Mouse (Mus musculus) kidney, embryonic 14.5 days (tissue): ENCODE results near the gene Xxylt1. TPM values are rescaled to one million over a fixed set of nuclear protein-coding genes. Genes with fewer than 3 reads are reported as not detected.

ENCODE experiments used
- ATAC-seq: fragments of 200-750 bp; cut with Nextera tagmentation; 2 replicates; pipeline ENCODE4 v1.8.0; 2017; ENCODE audit warnings: moderate number of reproducible peaks, mild to moderate bottlenecking, moderate TSS enrichment, moderate library complexity; ENCODE audit not compliant: low FRiP score, low TSS enrichment
- H3K27ac ChIP-seq: fragments of 300-500 bp; sonication (generic); 2 replicates; pipeline ENCODE4 v1.5.1; 2014; ENCODE audit warnings: low read depth, mild to moderate bottlenecking, low read length, moderate library complexity, mixed read lengths
- H3K27me3 ChIP-seq: fragments of 300-500 bp; sonication (generic); 2 replicates; pipeline ENCODE4 v1.6.1; 2014; ENCODE audit warnings: mild to moderate bottlenecking, low read length; ENCODE audit not compliant: control insufficient read depth, insufficient read depth
- H3K36me3 ChIP-seq: fragments of 300-500 bp; sonication (generic); 2 replicates; pipeline ENCODE4 v1.6.1; 2014; ENCODE audit warnings: low read length, mixed read lengths; ENCODE audit not compliant: control insufficient read depth, insufficient read depth
- H3K4me1 ChIP-seq: fragments of 300-500 bp; sonication (generic); 2 replicates; pipeline ENCODE4 v1.6.1; 2014; ENCODE audit warnings: low read length, mixed read lengths; ENCODE audit not compliant: control insufficient read depth, insufficient read depth
- H3K4me2 ChIP-seq: fragments of 300-500 bp; sonication (generic); replicated peaks from 2 replicates; pipeline ENCODE4 v1.6.1; 2014; ENCODE audit warnings: low read depth, mild to moderate bottlenecking, low read length
- H3K4me3 ChIP-seq: fragments of 300-500 bp; sonication (generic); 2 replicates; pipeline ENCODE4 v1.5.1; 2014; ENCODE audit warnings: mild to moderate bottlenecking, low read length
- H3K9ac ChIP-seq: fragments of 300-500 bp; sonication (generic); 2 replicates; pipeline ENCODE4 v1.6.1; 2014; ENCODE audit warnings: low read depth, mild to moderate bottlenecking, low read length, moderate library complexity
- H3K9me3 ChIP-seq: fragments of 300-500 bp; sonication (generic); 2 replicates; pipeline ENCODE4 v1.6.1; 2016; ENCODE audit warnings: low read length; ENCODE audit not compliant: control insufficient read depth
- WGBS: fragments of 180-500 bp; shearing (Covaris S2); extraction: QIAGEN DNeasy Blood & Tissue Kit; methylation state at CpG from one replicate; pipeline ENCODE4 v1.1.7; 2014; 5-methylcytosine and 5-hydroxymethylcytosine counted together
- polyA plus RNA-seq: library from polyadenylated mRNA; unstranded; fragments of >200 nt; fragmentation: Nextera tagmentation; extraction: Ambion mirVana; gene quantifications from 2 replicates; pipeline ENCODE4 v1.2.1, GENCODE M21; 2014

Gene Xxylt1
- polyA plus RNA-seq, 1 experiment from 2014 or later, result 28.6 TPM

DNA sequence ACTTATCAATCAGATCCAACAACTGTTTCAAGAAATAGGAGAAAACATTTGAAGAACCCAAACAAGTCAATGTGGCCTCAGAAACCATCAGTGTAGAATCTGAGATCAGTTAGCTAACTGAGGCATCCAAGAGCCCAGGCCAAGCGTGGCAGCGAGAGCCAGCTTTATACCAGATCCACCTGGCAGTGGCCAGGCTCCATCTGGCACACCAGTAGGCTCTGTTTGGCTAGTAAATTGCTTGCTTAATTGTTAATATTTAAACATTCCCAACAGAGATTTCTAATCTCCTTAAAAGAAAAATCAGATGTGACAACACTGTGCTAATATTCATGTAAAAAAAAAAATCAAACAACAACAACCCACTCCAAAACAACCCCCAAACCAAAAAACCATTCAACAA, 83.2 kb downstream of the Xxylt1 start:
- Histone ChIP-seq H3K36me3 (no peaks in the 10 kb centered on the region), H3K4me2 (no peak overlapping the region), H3K27me3 (no peaks in the 10 kb centered on the region), H3K4me3 (no peak overlapping the region), H3K4me1 (peaks cover 3% of the 10 kb centered on the region), H3K9ac (no peak overlapping the region), H3K9me3 (peaks cover 4% of the 10 kb centered on the region; the same call in 1 of the 2 replicates), H3K27ac (no peak overlapping the region)
- no peak for ATAC-seq
- WGBS, result 98% methylated on average over 2 of the region's 2 CpGs

DNA sequence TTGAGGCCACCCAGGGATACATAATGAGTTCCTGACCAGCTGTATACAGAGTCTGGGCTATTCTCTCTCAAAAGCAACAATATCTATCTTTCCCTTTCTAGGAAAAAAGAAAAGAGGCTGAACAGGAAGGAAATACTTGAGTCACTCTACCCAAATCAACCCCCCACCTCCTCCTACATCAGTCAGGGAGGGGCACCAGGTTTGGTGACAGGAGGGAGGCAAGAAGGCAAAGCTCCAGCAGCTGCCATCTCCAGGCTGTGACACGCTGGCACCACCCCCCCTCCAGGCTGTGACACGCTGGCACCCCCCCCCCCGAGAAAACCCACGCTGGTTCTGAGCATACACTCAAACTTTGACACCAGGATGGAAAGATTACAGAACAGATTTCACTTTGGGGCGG, 85.8 kb downstream of the Xxylt1 start:
- H3K9ac ChIP-seq, result no peak overlapping the region
- ATAC-seq, result no peak
- WGBS, result 78% methylated on average over 5 of the region's 5 CpGs
- no peaks in the 10 kb centered on the region for H3K36me3 ChIP-seq
- no peak overlapping the region for H3K4me2 ChIP-seq
- no peak overlapping the region for H3K4me3 ChIP-seq
- H3K27ac ChIP-seq, result no peak overlapping the region
- no peaks in the 10 kb centered on the region for H3K27me3 ChIP-seq
- no peaks in the 10 kb centered on the region for H3K4me1 ChIP-seq
- no peaks in the 10 kb centered on the region for H3K9me3 ChIP-seq

DNA sequence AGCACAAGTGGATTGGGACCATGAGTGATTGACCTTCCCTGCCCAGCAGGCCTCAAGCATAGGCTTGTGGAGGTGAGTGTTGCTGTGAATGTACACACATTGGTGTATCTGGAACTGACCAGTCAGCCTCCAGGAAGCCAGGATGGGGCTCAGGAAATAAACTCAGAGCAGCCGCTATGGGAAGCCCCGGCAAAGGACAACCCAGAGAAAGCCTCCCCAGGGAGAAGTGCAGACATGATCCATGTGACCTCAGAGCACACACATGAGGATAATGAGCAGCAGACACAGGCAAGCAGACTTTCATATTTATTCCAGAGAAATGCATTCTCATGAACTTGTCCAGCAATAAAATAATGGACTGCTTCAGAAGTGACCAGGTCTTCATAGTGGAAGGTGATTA, 86.4 kb downstream of the Xxylt1 start:
- WGBS, result 73% methylated on average over 2 of the region's 2 CpGs
- H3K9me3 ChIP-seq, result no peaks in the 10 kb centered on the region
- H3K27me3 ChIP-seq, result no peaks in the 10 kb centered on the region
- no peak overlapping the region for H3K9ac ChIP-seq
- no peaks in the 10 kb centered on the region for H3K36me3 ChIP-seq
- H3K4me2 ChIP-seq, result no peak overlapping the region
- no peak overlapping the region for H3K4me3 ChIP-seq
- H3K27ac ChIP-seq, result no peak overlapping the region
- H3K4me1 ChIP-seq, result no peaks in the 10 kb centered on the region
- no peak for ATAC-seq

DNA sequence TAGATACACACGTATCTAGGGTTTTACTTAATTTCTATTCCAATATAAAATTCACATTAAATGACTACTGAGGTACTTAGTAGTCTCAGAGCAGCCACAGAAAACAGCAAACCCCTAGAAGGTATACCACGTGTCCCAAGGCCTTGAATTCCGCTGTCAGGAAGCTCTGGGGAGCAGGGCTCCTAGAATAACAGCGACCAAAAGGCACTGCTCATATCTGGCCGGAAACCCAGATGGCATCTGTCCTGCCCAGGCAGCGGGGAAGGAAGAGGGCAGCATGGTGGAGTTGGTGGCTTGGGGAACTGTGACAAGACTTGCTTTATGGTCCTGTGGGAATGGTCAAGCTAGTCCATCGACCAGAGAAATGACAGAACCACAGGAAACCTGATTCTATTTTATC, 86.9 kb downstream of the Xxylt1 start:
- Histone ChIP-seq H3K27ac (no peak overlapping the region), H3K36me3 (no peaks in the 10 kb centered on the region), H3K9me3 (no peaks in the 10 kb centered on the region), H3K4me1 (no peaks in the 10 kb centered on the region), H3K4me2 (no peak overlapping the region), H3K4me3 (no peak overlapping the region), H3K9ac (no peak overlapping the region), H3K27me3 (no peaks in the 10 kb centered on the region)
- no peak for ATAC-seq
- 65% methylated on average over 7 of the region's 7 CpGs for WGBS

DNA sequence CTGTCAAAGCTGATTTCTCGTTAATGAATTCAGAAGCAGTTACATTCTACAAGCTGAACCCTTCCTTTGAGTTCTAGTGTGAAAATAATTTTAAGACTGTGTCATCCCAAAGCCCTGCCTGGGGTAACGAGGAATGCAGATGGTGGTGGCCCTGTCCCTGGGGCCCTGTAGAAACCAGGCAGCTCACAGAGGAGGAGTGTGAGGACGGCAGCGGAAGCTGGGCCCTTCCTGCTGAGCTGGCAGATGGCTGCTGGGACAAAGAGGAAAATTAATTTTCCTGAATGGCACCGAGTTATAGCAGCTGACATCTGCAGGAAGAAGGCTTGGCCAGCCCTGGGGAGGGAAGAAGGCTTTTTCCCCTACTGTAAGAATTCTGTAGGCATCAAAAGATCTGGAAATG, 88.7 kb downstream of the Xxylt1 start:
- Histone ChIP-seq H3K4me3 (no peak overlapping the region), H3K9ac (no peak overlapping the region), H3K4me1 (no peaks in the 10 kb centered on the region), H3K36me3 (no peaks in the 10 kb centered on the region), H3K27ac (no peak overlapping the region), H3K4me2 (no peak overlapping the region), H3K9me3 (no peaks in the 10 kb centered on the region), H3K27me3 (no peaks in the 10 kb centered on the region)
- ATAC-seq, result no peak
- 59% methylated on average over 5 of the region's 5 CpGs for WGBS

DNA sequence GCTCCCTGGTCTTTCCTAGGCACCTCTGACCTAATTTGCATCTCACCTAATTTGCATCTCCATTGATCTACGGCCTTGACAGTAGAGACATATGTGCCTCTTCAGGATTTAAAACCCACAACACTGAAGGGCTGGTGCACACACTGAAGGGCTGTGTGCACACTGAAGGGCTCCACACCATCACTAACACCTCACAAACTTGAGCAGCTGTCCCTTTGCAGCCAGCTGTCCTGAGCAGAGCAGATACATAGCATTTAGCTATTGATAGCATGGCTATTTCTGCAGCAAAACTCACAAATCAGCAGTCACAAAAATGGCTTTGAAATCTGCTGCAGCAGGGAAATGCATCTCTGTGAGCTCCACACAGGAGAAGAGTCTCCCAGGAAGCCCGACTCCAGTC, 90.6 kb downstream of the Xxylt1 start:
- H3K4me2 ChIP-seq, result no peak overlapping the region
- H3K27me3 ChIP-seq, result no peaks in the 10 kb centered on the region
- no peak overlapping the region for H3K27ac ChIP-seq
- ATAC-seq, result no peak
- 0 out of 2 replicates have a peak, but pooled peaks cover 3% of the 10 kb centered on the region for H3K4me1 ChIP-seq
- 50% methylated on average over 2 of the region's 2 CpGs for WGBS
- H3K9me3 ChIP-seq, result no peaks in the 10 kb centered on the region
- H3K4me3 ChIP-seq, result no peak overlapping the region
- no peak overlapping the region for H3K9ac ChIP-seq
- H3K36me3 ChIP-seq, result no peaks in the 10 kb centered on the region

DNA sequence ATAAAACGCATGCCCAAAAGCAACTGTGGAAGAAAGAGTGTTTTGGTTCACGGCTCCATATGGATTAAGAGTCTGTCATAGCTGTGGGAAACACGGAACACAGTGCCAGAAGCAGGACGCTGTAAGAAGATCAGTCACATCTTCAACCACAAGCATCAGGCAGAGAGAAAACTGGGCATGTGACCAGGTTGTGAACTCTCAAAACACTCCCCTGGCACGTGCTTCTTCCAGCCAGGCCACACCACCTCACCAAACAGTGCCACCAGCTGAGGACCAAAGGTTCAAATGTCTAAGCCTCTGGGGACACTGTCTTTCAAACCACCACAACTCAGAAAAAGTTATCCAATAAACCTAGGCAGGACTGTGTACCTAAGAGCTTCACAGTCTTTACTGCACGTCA, 93.0 kb downstream of the Xxylt1 start:
- no peak overlapping the region for H3K27ac ChIP-seq
- WGBS, result 82% methylated on average over 6 of the region's 6 CpGs
- no peak overlapping the region for H3K9ac ChIP-seq
- no peak overlapping the region for H3K4me2 ChIP-seq
- H3K9me3 ChIP-seq, result no peaks in the 10 kb centered on the region
- H3K4me3 ChIP-seq, result no peak overlapping the region
- H3K4me1 ChIP-seq, result peaks cover 20% of the 10 kb centered on the region; the same call in 1 of the 2 replicates
- no peaks in the 10 kb centered on the region for H3K27me3 ChIP-seq
- ATAC-seq, result no peak
- H3K36me3 ChIP-seq, result no peaks in the 10 kb centered on the region

DNA sequence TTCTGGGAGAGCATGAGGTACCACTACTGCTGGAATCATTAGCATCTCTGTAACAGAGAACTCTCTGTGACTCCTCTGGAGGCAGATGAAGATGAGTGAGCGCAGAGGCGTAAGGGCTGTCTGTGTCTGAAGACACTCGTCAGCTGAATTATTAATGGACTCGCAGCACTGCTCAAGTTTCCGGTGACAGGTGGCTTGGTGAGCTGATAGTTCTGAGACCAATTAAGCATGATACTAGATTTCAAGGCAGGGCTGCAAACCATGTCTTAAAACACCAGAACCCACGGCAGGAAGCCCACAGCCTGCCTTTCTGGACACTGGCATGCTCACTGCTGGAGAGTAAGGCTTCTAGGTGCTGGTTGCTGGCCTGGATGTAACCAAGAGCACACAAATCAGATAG, 93.5 kb downstream of the Xxylt1 start:
- Histone ChIP-seq H3K27ac (no peak overlapping the region), H3K9me3 (no peaks in the 10 kb centered on the region), H3K27me3 (no peaks in the 10 kb centered on the region), H3K4me2 (no peak overlapping the region), H3K4me3 (no peak overlapping the region), H3K4me1 (peaks cover 20% of the 10 kb centered on the region; the same call in 1 of the 2 replicates), H3K9ac (no peak overlapping the region), H3K36me3 (no peaks in the 10 kb centered on the region)
- WGBS, result 48% methylated on average over 6 of the region's 6 CpGs
- ATAC-seq, result no peak

DNA sequence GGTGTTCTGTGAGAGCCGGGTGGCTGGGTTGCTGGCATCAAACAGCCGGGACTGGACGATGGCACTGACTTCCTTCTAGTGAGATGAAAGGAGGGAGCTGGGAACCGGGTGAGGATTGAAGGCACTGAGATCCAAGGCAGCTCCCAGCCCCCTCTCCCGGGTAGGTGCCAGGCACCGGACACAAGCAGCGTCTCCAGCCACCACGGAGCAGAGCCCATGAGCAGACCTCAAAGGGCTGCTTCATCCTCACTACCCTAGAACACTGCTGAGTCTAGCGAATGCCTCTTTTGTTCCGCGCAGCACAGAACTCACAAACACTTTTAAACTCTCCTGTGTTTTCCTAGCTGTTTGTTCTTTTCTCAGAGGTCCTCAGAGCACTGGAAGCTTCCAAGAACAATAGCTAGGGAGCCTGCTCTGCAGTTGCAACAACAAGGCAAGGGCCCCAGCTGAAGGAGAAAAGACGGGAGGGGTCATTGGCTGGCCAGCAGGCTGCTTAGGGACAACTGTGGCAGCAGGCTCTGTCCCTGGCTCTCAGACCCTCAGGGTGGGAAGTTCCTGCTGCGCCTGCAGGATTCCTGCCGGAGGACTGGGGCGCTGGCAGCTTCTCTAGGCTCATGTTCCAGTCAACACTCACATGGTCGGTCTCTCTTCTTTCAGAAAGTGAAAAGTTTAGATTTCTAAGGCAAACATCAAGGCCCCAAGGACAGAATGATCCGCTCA, 96.2 kb downstream of the Xxylt1 start:
- Histone ChIP-seq H3K27ac (peak overlapping the region; percentile 55; the same call in 1 of the 2 replicates), H3K36me3 (no peaks in the 10 kb centered on the region), H3K27me3 (no peaks in the 10 kb centered on the region), H3K4me1 (peaks cover 20% of the 10 kb centered on the region; the same call in 1 of the 2 replicates), H3K4me2 (no peak overlapping the region), H3K9ac (no peak overlapping the region), H3K4me3 (no peak overlapping the region), H3K9me3 (no peaks in the 10 kb centered on the region)
- 39% methylated on average over 17 of the region's 17 CpGs for WGBS
- ATAC-seq, result peak; percentile 18
